Mouse (Mus musculus) layer of hippocampus, postnatal 10 days (tissue): Measurements from ENCODE around the gene Gpx4. TPM values are rescaled to one million over a fixed set of nuclear protein-coding genes. Genes with fewer than 3 reads are reported as not detected.

ENCODE experiments used
- DNase-seq, 2 experiments: peaks; one replicate each; pipeline ENCODE4 v3.0.0; 2021; ENCODE audit warnings: low spot score in 2 of 2
- long read RNA-seq: library from polyadenylated mRNA; stranded (forward); transcript quantifications from one replicate; pipeline ENCODE4 v2.0.0, GENCODE M21; 2023
- total RNA-seq, 2 experiments: library from RNA; stranded (reverse); gene quantifications; 2 replicates each; pipeline ENCODE4 v1.2.3; 2021

Gpx4 gene
- 100 to 1,000 TPM; 408 to 448 TPM for total RNA-seq
- long read RNA-seq, transcript Gpx4-207 (6 exons, 735 nt): minor isoform, 8 of 507 reads
- long read RNA-seq, transcript Gpx4-202 (7 exons, 959 nt): major isoform, 478 of 507 reads
- long read RNA-seq, partial matches to known transcripts: 11 of 507 reads
- long read RNA-seq, other reads (novel, unspliced or antisense): 7 of 507 reads

- DNase-seq: no peak
These were observed at the start of gene Gpx4 for GRCm38 (mm10) chr10:80047041-80047565. TSS of gene Gpx4 (plus strand) at chr10:80047166.

- peak in 1 of 2 experiments; percentile 52 for DNase-seq
These were observed 49.1 kb upstream of the Gpx4 start for GRCm38 (mm10) chr10:79997819-79998218.

GRCm38 (mm10) chr10:80001945-80002344 lies 45.0 kb upstream of the Gpx4 start:
- DNase-seq: no peak

GRCm38 (mm10) chr10:80002829-80003228 lies 44.1 kb upstream of the Gpx4 start:
- no peak for DNase-seq

- no peak for DNase-seq
These were observed 43.4 kb upstream of the Gpx4 start for GRCm38 (mm10) chr10:80003374-80004232.

- no peak for DNase-seq
These were observed 42.7 kb upstream of the Gpx4 start for GRCm38 (mm10) chr10:80004233-80004705.

GRCm38 (mm10) chr10:80011740-80012139 lies 35.2 kb upstream of the Gpx4 start:
- no peak for DNase-seq

GRCm38 (mm10) chr10:80013609-80014008 lies 33.4 kb upstream of the Gpx4 start:
- DNase-seq: no peak

GRCm38 (mm10) chr10:80014484-80015290 lies 32.3 kb upstream of the Gpx4 start:
- DNase-seq: no peak

GRCm38 (mm10) chr10:80015583-80015982 lies 31.4 kb upstream of the Gpx4 start:
- DNase-seq: no peak

GRCm38 (mm10) chr10:80016511-80016910 lies 30.5 kb upstream of the Gpx4 start, which contains the start of gene Arhgap45:
TSS of gene Arhgap45 (plus strand) at chr10:80016653.
- DNase-seq: no peak

GRCm38 (mm10) chr10:80016931-80017330 lies 30.0 kb upstream of the Gpx4 start:
- no peak for DNase-seq

GRCm38 (mm10) chr10:80017361-80017760 lies 29.6 kb upstream of the Gpx4 start:
- DNase-seq: no peak

- DNase-seq: no peak
These were observed 29.2 kb upstream of the Gpx4 start for GRCm38 (mm10) chr10:80017771-80018170.

GRCm38 (mm10) chr10:80018739-80019297 lies 28.1 kb upstream of the Gpx4 start:
- no peak for DNase-seq

GRCm38 (mm10) chr10:80019471-80020131 lies 27.4 kb upstream of the Gpx4 start:
- DNase-seq: no peak

GRCm38 (mm10) chr10:80020191-80020590 lies 26.8 kb upstream of the Gpx4 start:
- no peak for DNase-seq

- DNase-seq: no peak
These were observed 26.2 kb upstream of the Gpx4 start for GRCm38 (mm10) chr10:80020603-80021319.

- DNase-seq: no peak
These were observed 25.7 kb upstream of the Gpx4 start for GRCm38 (mm10) chr10:80021320-80021641.

GRCm38 (mm10) chr10:80022164-80022563 lies 24.8 kb upstream of the Gpx4 start:
- DNase-seq: no peak
